Mouse (Mus musculus) lung, postnatal 0 days (tissue): ENCODE measurements at regions not wholly inside any gene's neighbourhood (a gene's known extent, or its start where the extent isn't known, plus 50 kb on each side); places are given as distances from the start of the nearest gene placed in this dataset.

Source experiments
- CTCF ChIP-seq: IDR thresholded peaks from 2 replicates; pipeline ENCODE4 v1.5.1; 2016; ENCODE audit warnings: antibody characterized with exemption, mild to moderate bottlenecking
- EP300 ChIP-seq: IDR thresholded peaks from 2 replicates; pipeline ENCODE4 v1.6.1; 2016; ENCODE audit warnings: antibody characterized with exemption, mild to moderate bottlenecking, control low read depth

DNA sequence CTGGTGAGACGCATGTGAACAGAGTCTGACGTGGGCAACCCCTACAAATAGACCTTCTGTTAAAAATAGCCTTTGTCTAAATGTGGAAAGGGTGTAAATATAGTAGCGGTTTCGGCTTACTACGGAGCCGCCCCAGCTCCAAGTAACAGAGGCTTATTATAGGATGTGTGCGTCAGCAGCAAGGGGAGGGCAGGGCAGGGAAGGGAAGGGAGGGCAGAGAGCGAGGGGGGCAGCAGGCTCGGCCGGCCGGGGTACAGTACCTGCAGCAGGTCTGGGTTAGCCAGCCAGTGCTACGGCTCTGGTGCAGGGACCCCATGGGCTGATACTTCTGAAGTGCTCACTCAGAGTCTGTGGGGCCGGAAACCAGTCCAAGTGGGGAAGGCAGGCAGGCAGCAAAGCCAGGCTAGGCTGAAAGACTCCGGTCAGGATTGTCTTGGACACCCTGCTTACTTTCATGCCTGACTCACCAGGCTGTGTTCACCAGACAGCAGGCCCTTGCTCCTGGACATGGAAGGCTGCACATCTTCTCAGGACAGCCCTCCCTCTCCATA is 129.5 kb downstream of the Sec61b start:
- TF ChIP-seq EP300 (no peak), CTCF (no peak)
